Mouse (Mus musculus) hindbrain, embryonic 15.5 days (tissue): ENCODE results near the gene Carm1. TPM values are rescaled to one million over a fixed set of nuclear protein-coding genes. Genes with fewer than 3 reads are reported as not detected.
A peak's percentile ranks its signal among the peaks of the same experiment; 100 is the strongest.
"Not testable (repeated sequence)": the region's sequence is repeated elsewhere in the genome, so short reads cannot be mapped to it uniquely, and the experiment has no call there.

ENCODE experiments used
- ATAC-seq: fragments of 200-750 bp; cut with Nextera tagmentation; 2 replicates; pipeline ENCODE4 v1.8.0; 2017; ENCODE audit warnings: low read depth, moderate number of reproducible peaks, moderate TSS enrichment; ENCODE audit not compliant: low FRiP score
- H3K27ac ChIP-seq: fragments of 300-500 bp; sonication (generic); replicated peaks from 2 replicates; pipeline ENCODE4 v1.5.1; 2015; ENCODE audit warnings: mild to moderate bottlenecking, inconsistent platforms
- H3K27me3 ChIP-seq: fragments of 300-500 bp; sonication (generic); 2 replicates; pipeline ENCODE4 v1.6.1; 2015; ENCODE audit warnings: control low read depth, inconsistent platforms
- H3K36me3 ChIP-seq: fragments of 300-500 bp; sonication (generic); 2 replicates; pipeline ENCODE4 v1.6.1; 2015; ENCODE audit warnings: control low read depth, inconsistent platforms
- H3K4me1 ChIP-seq: fragments of 300-500 bp; sonication (generic); replicated peaks from 2 replicates; pipeline ENCODE4 v1.6.1; 2015; ENCODE audit warnings: control low read depth, inconsistent platforms
- H3K4me2 ChIP-seq: fragments of 300-500 bp; sonication (generic); 2 replicates; pipeline ENCODE4 v1.6.1; 2015; ENCODE audit warnings: moderate library complexity, mild to moderate bottlenecking, inconsistent platforms
- H3K4me3 ChIP-seq: fragments of 300-500 bp; sonication (generic); 2 replicates; pipeline ENCODE4 v1.5.1; 2015; ENCODE audit warnings: mild to moderate bottlenecking, inconsistent platforms
- H3K9ac ChIP-seq: fragments of 300-500 bp; sonication (generic); 2 replicates; pipeline ENCODE4 v1.6.1; 2015; ENCODE audit warnings: inconsistent platforms
- H3K9me3 ChIP-seq: fragments of 300-500 bp; sonication (generic); 2 replicates; pipeline ENCODE4 v1.6.1; 2016; ENCODE audit warnings: control low read depth, inconsistent platforms
- WGBS: fragments of 180-500 bp; shearing (Covaris S2); methylation state at CpG from one replicate; pipeline ENCODE4 v1.1.7; 2015; 5-methylcytosine and 5-hydroxymethylcytosine counted together
- polyA plus RNA-seq: library from polyadenylated mRNA; unstranded; fragments of >200 nt; fragmentation: Nextera tagmentation; extraction: Ambion mirVana; gene quantifications from 2 replicates; pipeline ENCODE4 v1.2.1, GENCODE M21; 2015

The Carm1 gene
- polyA plus RNA-seq, 1 experiment from 2014 or later, result 46.1 TPM

DNA sequence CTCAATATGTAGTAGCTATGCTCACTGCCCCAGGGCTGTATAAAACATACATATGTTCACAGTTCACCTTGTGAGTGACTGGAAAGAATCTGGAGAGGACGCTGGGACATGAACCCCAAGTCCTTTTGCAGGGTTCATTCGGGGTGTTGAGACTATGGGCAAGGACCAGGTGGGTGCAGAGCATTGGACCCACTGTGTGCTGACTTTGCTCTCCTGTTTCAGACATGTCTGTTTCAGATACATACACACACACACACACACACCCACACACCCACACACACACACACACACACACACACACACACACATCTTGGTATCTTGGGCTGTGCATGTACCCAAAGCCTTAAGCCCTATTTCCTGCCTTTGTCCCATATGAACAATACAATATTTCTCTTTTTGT is 4.7 kb upstream of the Carm1 start:
- not testable (repeated sequence) for ATAC-seq, H3K4me2 ChIP-seq, H3K27ac ChIP-seq, H3K9me3 ChIP-seq, H3K9ac ChIP-seq, H3K4me1 ChIP-seq, H3K4me3 ChIP-seq, H3K36me3 ChIP-seq, H3K27me3 ChIP-seq
- 94% methylated on average over 2 of the region's 2 CpGs for WGBS

DNA sequence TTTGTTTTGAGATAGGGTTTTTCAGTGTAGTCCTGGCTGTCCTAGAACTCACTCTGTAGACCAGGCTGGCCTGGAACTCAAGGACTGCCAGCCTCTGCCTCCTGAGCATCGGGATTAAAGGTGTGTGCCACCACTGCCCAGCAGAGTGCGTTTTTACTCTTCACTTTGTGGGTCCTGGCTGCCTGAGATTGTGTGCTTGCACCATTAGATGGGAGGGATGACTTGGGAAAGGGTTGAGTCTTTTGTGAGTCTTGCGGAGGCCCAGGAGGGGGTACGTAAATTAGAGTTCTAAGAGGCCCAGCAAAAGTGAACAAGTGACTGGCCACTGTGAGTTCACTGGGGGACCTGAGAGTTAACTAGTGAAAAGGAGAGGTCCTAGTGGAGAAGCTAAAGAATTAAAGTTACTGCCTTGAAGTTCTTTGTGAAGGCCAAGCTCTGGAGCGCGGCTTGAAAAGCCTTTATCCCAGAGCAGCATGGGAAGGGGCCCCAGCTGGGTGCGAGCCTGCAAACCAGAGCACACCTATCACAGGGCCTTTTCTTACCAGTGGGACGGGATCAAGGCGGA is 1.3 kb upstream of the Carm1 start:
- Histone ChIP-seq H3K36me3 (no peaks in the 10 kb centered on the region; the same call in 1 of the 2 replicates), H3K9me3 (no peaks in the 10 kb centered on the region), H3K4me3 (peak overlapping the region; percentile 87), H3K27me3 (no peaks in the 10 kb centered on the region), H3K27ac (peak overlapping the region; percentile 99), H3K9ac (peak overlapping the region; percentile 52), H3K4me1 (peaks cover 24% of the 10 kb centered on the region), H3K4me2 (peak overlapping the region; percentile 61)
- 4% methylated on average over 9 of the region's 9 CpGs for WGBS
- peak; percentile 50 for ATAC-seq

DNA sequence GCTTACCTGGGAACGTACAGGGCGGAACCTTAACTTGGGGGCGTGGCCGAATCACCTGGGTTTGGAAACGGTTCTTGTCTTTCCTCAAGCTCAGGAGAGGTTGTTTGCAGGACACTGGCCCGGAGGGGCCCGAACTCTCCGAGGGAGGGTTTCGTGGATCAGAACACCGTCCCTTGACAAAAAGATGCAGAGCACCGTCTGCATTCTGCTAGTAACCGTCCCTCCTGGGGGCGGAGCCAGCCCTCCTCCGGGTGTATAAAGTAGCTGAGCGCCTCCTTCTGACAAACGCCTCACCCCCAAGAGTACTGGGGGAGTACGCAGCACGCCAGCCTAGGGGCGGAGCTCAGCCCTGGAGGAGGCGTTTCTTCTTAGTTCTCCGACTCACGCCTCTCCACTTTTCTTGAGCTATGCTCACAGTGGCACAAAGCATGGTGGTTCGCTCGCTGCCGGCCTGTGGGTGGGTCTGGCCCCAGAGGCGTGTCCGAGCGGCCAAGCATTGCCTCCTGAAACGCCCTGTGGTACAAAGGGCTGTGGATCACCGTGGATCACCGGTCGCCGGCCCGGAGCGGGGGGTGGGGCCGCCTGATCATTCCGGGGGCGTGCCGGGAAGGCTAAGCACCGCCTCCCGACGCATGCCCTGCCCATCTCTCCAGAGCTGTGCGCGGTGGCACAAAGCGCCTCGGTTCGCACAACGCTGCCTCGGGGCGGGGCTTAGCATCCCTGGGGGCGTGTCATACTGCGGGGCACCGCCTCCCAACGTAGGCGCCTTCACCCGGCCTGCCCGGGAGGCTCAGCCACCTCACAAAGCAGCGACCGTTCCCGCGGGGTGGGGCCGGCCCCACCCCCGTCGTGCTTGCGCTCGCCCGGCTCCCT is 542 bp upstream of the Carm1 start:
- Histone ChIP-seq H3K9ac (peak overlapping the region; percentile 95), H3K4me1 (peaks cover 24% of the 10 kb centered on the region), H3K36me3 (no peaks in the 10 kb centered on the region; the same call in 1 of the 2 replicates), H3K9me3 (no peaks in the 10 kb centered on the region), H3K27me3 (no peaks in the 10 kb centered on the region), H3K27ac (peak overlapping the region; percentile 99), H3K4me2 (peak overlapping the region; percentile 61), H3K4me3 (peak overlapping the region; percentile 87)
- WGBS, result under 1% methylated on average over 64 of the region's 67 CpGs
- peak; percentile 95 for ATAC-seq

DNA sequence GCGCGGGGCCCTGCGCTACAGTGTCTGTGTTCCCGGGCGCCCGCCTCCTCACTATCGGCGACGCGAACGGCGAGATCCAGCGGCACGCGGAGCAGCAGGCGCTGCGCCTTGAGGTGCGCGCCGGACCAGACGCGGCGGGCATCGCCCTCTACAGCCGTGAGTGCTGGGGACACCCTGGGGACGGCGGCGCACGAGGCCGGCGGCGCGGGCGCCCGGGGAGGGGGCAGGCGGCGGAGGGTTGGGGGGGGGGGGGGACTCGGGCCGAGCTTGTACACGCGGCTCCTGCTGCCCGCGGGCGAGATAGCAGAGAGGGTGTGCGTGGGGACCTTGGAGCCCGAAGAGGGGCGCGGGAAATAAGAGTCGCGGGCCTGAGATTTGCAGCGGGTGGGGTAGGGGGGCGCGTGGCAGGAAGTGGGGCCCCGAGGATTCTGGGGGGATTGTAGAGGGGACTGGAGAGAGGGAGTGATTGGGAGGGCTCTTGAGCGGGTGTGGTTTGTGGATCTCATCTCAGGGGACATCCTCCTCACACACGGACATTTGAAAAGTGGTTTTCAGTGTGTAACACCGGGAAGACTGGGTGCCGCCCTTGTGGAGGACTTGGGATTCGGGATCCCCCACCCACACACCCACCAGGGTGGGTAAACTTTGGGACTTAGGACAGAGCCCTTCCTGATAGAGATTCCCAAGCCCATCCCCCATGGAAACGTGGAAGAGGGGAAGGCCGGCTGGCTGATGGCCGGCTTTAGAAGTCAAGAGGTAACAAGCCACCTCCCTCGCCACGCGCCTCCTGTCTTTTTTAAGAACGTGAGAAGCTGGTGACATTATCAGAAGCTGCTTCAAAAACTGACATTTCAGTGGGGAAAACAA is 614 bp downstream of the Carm1 start:
- H3K27ac ChIP-seq, result peak overlapping the region; percentile 99
- peak overlapping the region; percentile 87 for H3K4me3 ChIP-seq
- peak; percentile 33 for ATAC-seq
- under 1% methylated on average over 45 of the region's 66 CpGs for WGBS
- peak overlapping the region; percentile 95 for H3K9ac ChIP-seq
- H3K4me2 ChIP-seq, result peak overlapping the region; percentile 61
- H3K4me1 ChIP-seq, result peaks cover 24% of the 10 kb centered on the region
- no peaks in the 10 kb centered on the region; the same call in 1 of the 2 replicates for H3K36me3 ChIP-seq
- no peaks in the 10 kb centered on the region for H3K27me3 ChIP-seq
- H3K9me3 ChIP-seq, result no peaks in the 10 kb centered on the region

DNA sequence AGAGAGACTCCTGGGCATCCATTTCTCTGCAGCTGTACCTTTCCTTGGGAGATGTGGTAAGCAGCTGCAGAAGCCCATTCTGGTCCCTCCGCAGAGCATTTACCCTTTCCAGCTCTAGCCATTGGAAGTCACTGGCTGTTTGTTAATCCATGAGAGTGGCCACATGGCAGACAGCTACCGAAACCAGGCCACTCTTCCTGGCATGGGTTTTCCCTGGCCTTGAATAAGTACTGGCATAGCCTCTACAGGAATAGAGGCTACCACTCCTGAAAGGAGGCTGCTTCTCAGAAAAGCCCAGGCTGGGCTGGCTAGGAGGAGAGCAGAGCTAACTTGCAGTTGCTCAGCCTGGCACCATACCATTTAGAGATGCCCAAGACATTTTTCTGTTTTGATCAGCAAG is 4.4 kb downstream of the Carm1 start:
- Histone ChIP-seq H3K27me3 (no peaks in the 10 kb centered on the region), H3K4me1 (peaks cover 16% of the 10 kb centered on the region), H3K4me3 (no peak overlapping the region), H3K4me2 (no peak overlapping the region), H3K36me3 (no peaks in the 10 kb centered on the region; the same call in 1 of the 2 replicates), H3K27ac (no peak overlapping the region), H3K9ac (no peak overlapping the region), H3K9me3 (no peaks in the 10 kb centered on the region)
- ATAC-seq, result no peak
- WGBS, result 97% methylated on average over 2 of the region's 2 CpGs

DNA sequence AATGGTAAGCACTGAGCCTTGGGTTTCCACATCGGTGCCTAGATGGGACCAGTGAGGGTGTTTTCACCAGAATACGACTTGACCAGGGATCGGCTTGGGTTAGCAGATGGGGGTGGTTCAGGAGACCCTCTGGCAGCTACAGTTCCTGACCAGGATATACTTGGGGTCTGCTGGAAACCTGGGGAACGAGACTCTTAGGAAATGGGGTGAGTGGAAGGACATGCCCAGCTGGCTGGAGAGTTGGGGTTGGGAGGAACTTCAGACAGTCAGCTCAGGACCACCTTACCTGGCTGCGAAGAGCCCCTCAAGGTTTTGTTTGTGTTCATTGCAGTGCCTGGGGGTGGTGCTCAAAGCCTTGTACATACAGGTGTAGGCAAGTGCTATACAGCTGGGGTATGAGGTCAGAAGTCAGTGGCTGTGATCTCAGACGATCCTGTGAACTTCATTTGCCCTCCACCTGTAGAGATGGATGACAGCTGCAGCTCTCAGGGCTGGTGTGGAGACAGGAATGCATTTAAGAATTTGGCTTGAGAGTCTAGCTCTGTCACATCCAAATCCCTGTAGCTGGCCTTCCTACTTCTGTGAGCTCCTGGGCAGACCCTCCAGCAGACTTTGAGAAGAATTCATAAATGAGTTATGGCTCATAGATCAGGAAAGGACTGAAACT is 7.0 kb downstream of the Carm1 start:
- WGBS, result 90% methylated on average over 6 of the region's 6 CpGs
- H3K4me2 ChIP-seq, result no peak overlapping the region
- H3K9ac ChIP-seq, result no peak overlapping the region
- H3K4me3 ChIP-seq, result no peak overlapping the region
- no peak for ATAC-seq
- H3K9me3 ChIP-seq, result no peaks in the 10 kb centered on the region
- no peaks in the 10 kb centered on the region for H3K27me3 ChIP-seq
- H3K27ac ChIP-seq, result no peak overlapping the region
- peaks cover 22% of the 10 kb centered on the region for H3K4me1 ChIP-seq
- no peaks in the 10 kb centered on the region; the same call in 1 of the 2 replicates for H3K36me3 ChIP-seq

DNA sequence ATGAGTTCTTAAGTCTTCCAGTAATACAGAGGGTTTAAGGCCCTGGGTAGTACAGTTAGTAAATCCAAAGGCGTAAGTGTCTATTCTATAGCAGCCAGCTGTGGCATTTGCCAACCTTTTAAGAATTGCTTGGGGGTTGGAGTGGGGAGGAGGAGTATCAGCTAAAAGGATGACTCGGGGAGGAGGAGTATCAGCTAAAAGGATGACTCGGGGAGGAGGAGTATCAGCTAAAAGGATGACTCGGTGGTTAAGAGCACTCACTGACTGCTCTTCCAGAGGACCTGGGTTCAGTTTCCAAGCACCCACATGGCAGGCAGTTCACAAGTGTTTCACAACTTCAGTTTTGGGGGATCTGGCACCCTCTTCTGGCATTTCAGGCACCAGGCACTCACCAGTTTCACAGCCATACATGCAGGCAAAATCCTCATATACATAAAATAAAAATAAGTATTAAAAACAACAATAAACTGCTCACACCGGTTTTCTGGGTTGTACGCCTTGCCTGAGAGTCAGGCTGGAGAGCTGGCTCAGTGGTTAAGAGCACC is 8.6 kb downstream of the Carm1 start:
- no peak for ATAC-seq
- H3K9ac ChIP-seq, result no peak overlapping the region
- H3K9me3 ChIP-seq, result no peaks in the 10 kb centered on the region
- H3K27me3 ChIP-seq, result no peaks in the 10 kb centered on the region
- H3K36me3 ChIP-seq, result no peaks in the 10 kb centered on the region; the same call in 1 of the 2 replicates
- no peak overlapping the region for H3K4me2 ChIP-seq
- WGBS, result 89% methylated on average over 6 of the region's 6 CpGs
- H3K27ac ChIP-seq, result no peak overlapping the region
- H3K4me1 ChIP-seq, result peaks cover 16% of the 10 kb centered on the region; the same call in 1 of the 2 replicates
- no peak overlapping the region for H3K4me3 ChIP-seq

DNA sequence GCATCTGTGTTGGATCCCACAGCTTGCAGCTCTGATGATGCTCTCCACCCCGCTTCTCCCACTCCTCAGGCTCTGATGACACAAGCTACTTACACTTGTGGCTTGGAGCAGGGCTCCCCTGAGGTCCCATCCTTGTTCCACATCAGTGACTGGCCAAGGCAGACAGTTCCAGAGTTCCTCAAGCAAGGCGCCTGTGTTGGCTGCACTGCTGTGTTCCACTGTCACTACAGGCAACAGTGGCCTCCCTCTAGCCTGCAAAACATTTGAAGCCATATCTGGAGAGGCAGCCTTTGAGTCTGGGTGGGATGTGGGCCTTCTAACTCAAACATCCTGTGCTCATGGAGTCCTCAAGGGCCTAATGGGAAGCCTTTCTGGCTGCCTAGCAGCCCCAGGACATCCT is 10.3 kb downstream of the Carm1 start:
- no peaks in the 10 kb centered on the region for H3K9me3 ChIP-seq
- H3K36me3 ChIP-seq, result no peaks in the 10 kb centered on the region; the same call in 1 of the 2 replicates
- no peak overlapping the region for H3K4me3 ChIP-seq
- no peak overlapping the region for H3K4me2 ChIP-seq
- no peak overlapping the region for H3K27ac ChIP-seq
- 82% methylated on average over 2 of the region's 2 CpGs for WGBS
- H3K9ac ChIP-seq, result no peak overlapping the region
- peaks cover 16% of the 10 kb centered on the region; the same call in 1 of the 2 replicates for H3K4me1 ChIP-seq
- no peak for ATAC-seq
- no peaks in the 10 kb centered on the region for H3K27me3 ChIP-seq

DNA sequence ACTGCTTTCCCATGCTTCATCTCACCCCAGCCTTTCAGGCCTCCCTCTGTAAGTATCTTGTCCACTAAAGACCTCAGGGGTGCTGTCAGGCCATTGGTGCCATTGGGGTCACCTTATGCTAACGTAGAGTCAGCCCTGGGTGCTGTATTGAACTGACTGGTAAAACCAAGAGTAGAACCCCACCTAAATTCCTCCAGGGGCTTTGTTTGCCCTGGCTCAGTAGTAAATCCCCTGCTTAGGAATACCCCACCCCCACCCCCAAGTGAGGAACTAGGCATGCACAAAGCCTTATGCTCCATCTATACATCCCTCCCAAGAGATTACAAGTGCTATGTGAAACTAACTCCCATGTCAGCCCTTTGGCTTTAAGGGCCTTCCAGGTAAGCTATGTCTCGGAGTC is 10.9 kb downstream of the Carm1 start:
- H3K4me2 ChIP-seq, result no peak overlapping the region
- WGBS, result 93% methylated on average over 2 of the region's 2 CpGs

DNA sequence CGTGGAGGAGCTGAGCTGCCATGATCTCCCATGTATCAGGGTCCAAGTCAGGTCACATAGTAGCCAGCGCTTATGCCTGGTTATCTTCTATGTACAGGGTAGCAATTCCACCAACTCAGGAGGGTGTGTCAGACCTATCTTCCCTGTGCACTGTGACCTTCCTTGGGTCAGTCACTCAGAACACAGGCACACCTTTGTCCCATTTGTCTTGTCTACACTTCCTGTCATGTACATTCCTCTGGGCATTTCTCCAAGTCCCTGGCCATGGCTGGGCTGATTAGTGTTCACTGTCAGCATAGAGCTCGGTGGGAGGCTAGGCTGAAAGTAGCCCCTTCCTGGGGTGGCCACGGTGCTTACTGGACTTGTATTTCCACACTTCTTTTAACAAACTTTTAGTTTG is 11.7 kb downstream of the Carm1 start:
- Histone ChIP-seq H3K27ac (no peak overlapping the region), H3K9ac (no peak overlapping the region), H3K4me2 (no peak overlapping the region), H3K9me3 (no peaks in the 10 kb centered on the region), H3K27me3 (no peaks in the 10 kb centered on the region), H3K4me1 (peaks cover 16% of the 10 kb centered on the region; the same call in 1 of the 2 replicates), H3K4me3 (no peak overlapping the region), H3K36me3 (no peaks in the 10 kb centered on the region; the same call in 1 of the 2 replicates)
- 79% methylated on average over 4 of the region's 4 CpGs for WGBS
- ATAC-seq, result no peak

More for the DNA sequence above, 10.9 kb downstream of the Carm1 start:
- Histone ChIP-seq H3K4me1 (peaks cover 16% of the 10 kb centered on the region; the same call in 1 of the 2 replicates), H3K9me3 (no peaks in the 10 kb centered on the region), H3K4me3 (no peak overlapping the region), H3K9ac (no peak overlapping the region), H3K36me3 (no peaks in the 10 kb centered on the region; the same call in 1 of the 2 replicates), H3K27ac (no peak overlapping the region), H3K27me3 (no peaks in the 10 kb centered on the region)
- no peak for ATAC-seq

DNA sequence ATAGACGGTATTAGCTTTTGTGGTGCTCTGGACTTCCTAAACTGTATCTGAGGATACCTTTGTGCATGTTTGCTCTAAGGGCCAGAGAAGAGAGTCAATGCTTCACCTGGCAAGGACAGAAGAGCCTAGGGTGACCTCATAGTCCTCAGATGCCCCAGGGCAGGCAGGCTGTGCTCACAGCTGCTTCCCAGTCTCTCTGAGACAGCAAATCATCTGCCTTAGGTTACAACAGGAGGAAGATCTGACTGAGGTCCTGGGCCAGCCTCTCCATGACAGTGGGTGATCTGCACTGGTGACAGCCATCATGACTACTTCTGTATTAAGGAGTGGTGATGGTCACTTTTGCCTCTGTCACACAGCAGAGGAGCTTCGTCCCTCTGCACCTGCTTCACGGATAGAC is 12.5 kb downstream of the Carm1 start:
- H3K9ac ChIP-seq, result no peak overlapping the region
- no peaks in the 10 kb centered on the region for H3K27me3 ChIP-seq
- ATAC-seq, result no peak
- 97% methylated on average over 3 of the region's 3 CpGs for WGBS
- no peaks in the 10 kb centered on the region for H3K9me3 ChIP-seq
- H3K4me2 ChIP-seq, result no peak overlapping the region
- H3K4me3 ChIP-seq, result no peak overlapping the region
- H3K36me3 ChIP-seq, result no peaks in the 10 kb centered on the region
- H3K4me1 ChIP-seq, result peaks cover 16% of the 10 kb centered on the region; the same call in 1 of the 2 replicates
- H3K27ac ChIP-seq, result no peak overlapping the region
